Comparison of ENCODE assay signal across 1 mouse cellular context in the genomic region with DNA sequence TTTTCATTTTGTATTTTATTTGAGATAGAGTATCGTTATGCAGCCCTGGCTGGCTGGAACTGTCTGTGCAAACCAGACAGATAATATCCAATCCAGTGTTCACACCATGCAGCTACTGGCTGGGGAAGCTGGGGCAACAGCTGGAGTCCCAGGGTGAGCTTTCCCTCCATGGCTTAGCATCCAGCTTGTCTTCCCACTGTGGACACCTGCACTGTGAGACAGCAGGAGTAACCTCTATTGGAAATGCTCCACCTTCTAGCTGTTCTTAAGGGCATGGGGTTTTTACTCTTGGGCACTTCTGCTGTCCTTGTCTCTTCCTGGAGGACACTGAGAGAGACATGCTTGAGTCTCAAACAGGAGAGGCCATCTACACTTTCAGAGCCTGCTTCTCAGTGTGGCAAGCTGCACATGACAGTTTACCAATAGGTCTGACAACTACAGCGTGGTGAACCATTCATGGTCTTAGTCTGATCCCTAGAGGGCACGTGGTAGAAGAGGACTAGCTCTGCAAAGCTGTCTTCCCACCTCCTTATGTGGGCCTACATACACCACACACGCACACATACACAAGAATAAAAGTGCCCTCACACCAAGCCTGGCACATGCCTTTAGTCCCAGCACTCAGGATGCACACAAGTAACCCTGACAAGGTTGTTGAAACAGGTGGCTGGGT.
TF ChIP-seq lines count a peak whose summit lies in the region.

No protein-coding gene starts in this region.

TF ChIP-seq in MEL, 35 proteins besides CTCF, POLR2A, EP300 and RAD21:
- TF ChIP-seq HCFC1 (IDR thresholded peaks at IDR 0.05; ENCODE audit: low read depth, low read length), result no peak
- peak; percentile 22; the same call in 1 of the 2 replicates for TF ChIP-seq ZC3H11A (IDR thresholded peaks at IDR 0.05; ENCODE audit: low read depth, low read length)
- 0 out of 2 replicates have a peak, but pooled peaks have one; percentile 5 for TF ChIP-seq MYC (IDR thresholded peaks at IDR 0.05; ENCODE audit: low read depth, low read length)
